Mouse (Mus musculus): ENCODE measurements around the gene Olfr459. TPM values are rescaled to one million over a fixed set of nuclear protein-coding genes. Genes with fewer than 3 reads are reported as not detected.

Olfr459 gene
- polyA plus RNA-seq, 1 experiment: not detected

- no peaks in the 10 kb centered on the region for H3K9me3 ChIP-seq (replicated peaks; ENCODE audit: control insufficient read depth, insufficient read depth, low read length, poor library complexity, severe bottlenecking)
- TF ChIP-seq EP300 (IDR thresholded peaks at IDR 0.05; ENCODE audit: insufficient read depth, low read depth, low read length) (no peak), POLR2A (IDR thresholded peaks at IDR 0.05; ENCODE audit: insufficient read depth, low read length) (no peak), CTCF (IDR thresholded peaks at IDR 0.05; ENCODE audit: low read depth, low read length) (no peak)
Measured at GRCm38 (mm10) chr6:41744664-41745392, 30.1 kb downstream of the Olfr459 start.

GRCm38 (mm10) chr6:41741101-41741500 lies 33.9 kb downstream of the Olfr459 start:
- Histone ChIP-seq H3K9ac (ENCODE audit: low read depth, poor library complexity, severe bottlenecking) (no peak overlapping the region), H3K27ac (ENCODE audit: insufficient read depth, low read length) (no peak overlapping the region), H3K4me1 (ENCODE audit: control insufficient read depth, insufficient read depth, low read length) (no peaks in the 10 kb centered on the region), H3K4me3 (ENCODE audit: low read depth, low read length) (no peak overlapping the region), H3K36me3 (ENCODE audit: control insufficient read depth, insufficient read depth, low read length, poor library complexity, severe bottlenecking) (no peaks in the 10 kb centered on the region), H3K27me3 (ENCODE audit: control insufficient read depth, insufficient read depth, low read length, poor library complexity, severe bottlenecking) (no peaks in the 10 kb centered on the region), H3K9me3 (replicated peaks; ENCODE audit: control insufficient read depth, insufficient read depth, low read length, poor library complexity, severe bottlenecking) (no peaks in the 10 kb centered on the region)
- no peak for TF ChIP-seq POLR2A (IDR thresholded peaks at IDR 0.05; ENCODE audit: insufficient read depth, low read length)
- TF ChIP-seq EP300 (IDR thresholded peaks at IDR 0.05; ENCODE audit: insufficient read depth, low read depth, low read length): no peak
- TF ChIP-seq CTCF (IDR thresholded peaks at IDR 0.05; ENCODE audit: low read depth, low read length): no peak

More at GRCm38 (mm10) chr6:41744664-41745392, 30.1 kb downstream of the Olfr459 start:
- Histone ChIP-seq H3K27me3 (ENCODE audit: control insufficient read depth, insufficient read depth, low read length, poor library complexity, severe bottlenecking) (no peaks in the 10 kb centered on the region), H3K4me1 (ENCODE audit: control insufficient read depth, insufficient read depth, low read length) (no peaks in the 10 kb centered on the region), H3K4me3 (ENCODE audit: low read depth, low read length) (no peak overlapping the region), H3K9ac (ENCODE audit: low read depth, poor library complexity, severe bottlenecking) (no peak overlapping the region), H3K27ac (ENCODE audit: insufficient read depth, low read length) (no peak overlapping the region), H3K36me3 (ENCODE audit: control insufficient read depth, insufficient read depth, low read length, poor library complexity, severe bottlenecking) (no peaks in the 10 kb centered on the region)

GRCm38 (mm10) chr6:41734719-41735470 lies 40.1 kb downstream of the Olfr459 start:
- no peaks in the 10 kb centered on the region for H3K9me3 ChIP-seq (replicated peaks; ENCODE audit: control insufficient read depth, insufficient read depth, low read length, poor library complexity, severe bottlenecking)
- no peaks in the 10 kb centered on the region for H3K36me3 ChIP-seq (ENCODE audit: control insufficient read depth, insufficient read depth, low read length, poor library complexity, severe bottlenecking)
- H3K27ac ChIP-seq (ENCODE audit: insufficient read depth, low read length): no peak overlapping the region
- no peaks in the 10 kb centered on the region for H3K27me3 ChIP-seq (ENCODE audit: control insufficient read depth, insufficient read depth, low read length, poor library complexity, severe bottlenecking)
- TF ChIP-seq CTCF (IDR thresholded peaks at IDR 0.05; ENCODE audit: low read depth, low read length): no peak
- TF ChIP-seq EP300 (IDR thresholded peaks at IDR 0.05; ENCODE audit: insufficient read depth, low read depth, low read length): no peak
- no peak for TF ChIP-seq POLR2A (IDR thresholded peaks at IDR 0.05; ENCODE audit: insufficient read depth, low read length)
- no peak overlapping the region for H3K9ac ChIP-seq (ENCODE audit: low read depth, poor library complexity, severe bottlenecking)
- no peaks in the 10 kb centered on the region for H3K4me1 ChIP-seq (ENCODE audit: control insufficient read depth, insufficient read depth, low read length)
- no peak overlapping the region for H3K4me3 ChIP-seq (ENCODE audit: low read depth, low read length)

GRCm38 (mm10) chr6:41727989-41728609 lies 46.9 kb downstream of the Olfr459 start:
- no peaks in the 10 kb centered on the region for H3K36me3 ChIP-seq (ENCODE audit: control insufficient read depth, insufficient read depth, low read length, poor library complexity, severe bottlenecking)
- H3K4me3 ChIP-seq (ENCODE audit: low read depth, low read length): no peak overlapping the region
- H3K4me1 ChIP-seq (ENCODE audit: control insufficient read depth, insufficient read depth, low read length): no peaks in the 10 kb centered on the region
- H3K9ac ChIP-seq (ENCODE audit: low read depth, poor library complexity, severe bottlenecking): no peak overlapping the region
- H3K27me3 ChIP-seq (ENCODE audit: control insufficient read depth, insufficient read depth, low read length, poor library complexity, severe bottlenecking): no peaks in the 10 kb centered on the region
- H3K27ac ChIP-seq (ENCODE audit: insufficient read depth, low read length): no peak overlapping the region
- no peaks in the 10 kb centered on the region for H3K9me3 ChIP-seq (replicated peaks; ENCODE audit: control insufficient read depth, insufficient read depth, low read length, poor library complexity, severe bottlenecking)
- TF ChIP-seq CTCF (IDR thresholded peaks at IDR 0.05; ENCODE audit: low read depth, low read length) (no peak), EP300 (IDR thresholded peaks at IDR 0.05; ENCODE audit: insufficient read depth, low read depth, low read length) (no peak)

GRCm38 (mm10) chr6:41721430-41721829 lies 53.5 kb downstream of the Olfr459 start:
- TF ChIP-seq POLR2A (IDR thresholded peaks at IDR 0.05; ENCODE audit: insufficient read depth, low read length): no peak
- TF ChIP-seq CTCF (IDR thresholded peaks at IDR 0.05; ENCODE audit: low read depth, low read length): no peak
- TF ChIP-seq EP300 (IDR thresholded peaks at IDR 0.05; ENCODE audit: insufficient read depth, low read depth, low read length): no peak
- H3K9ac ChIP-seq (ENCODE audit: low read depth, poor library complexity, severe bottlenecking): no peak overlapping the region
- no peak overlapping the region for H3K4me3 ChIP-seq (ENCODE audit: low read depth, low read length)
- no peaks in the 10 kb centered on the region for H3K9me3 ChIP-seq (replicated peaks; ENCODE audit: control insufficient read depth, insufficient read depth, low read length, poor library complexity, severe bottlenecking)
- no peaks in the 10 kb centered on the region for H3K4me1 ChIP-seq (ENCODE audit: control insufficient read depth, insufficient read depth, low read length)
- no peaks in the 10 kb centered on the region for H3K36me3 ChIP-seq (ENCODE audit: control insufficient read depth, insufficient read depth, low read length, poor library complexity, severe bottlenecking)
- no peak overlapping the region for H3K27ac ChIP-seq (ENCODE audit: insufficient read depth, low read length)
- H3K27me3 ChIP-seq (ENCODE audit: control insufficient read depth, insufficient read depth, low read length, poor library complexity, severe bottlenecking): no peaks in the 10 kb centered on the region

Other genes with a start within 250 kb of the Olfr459 start
- 4.0 and 5.7 TPM in 2 replicates for gene Ephb6, start 169.7 kb downstream of the Olfr459 start, polyA plus RNA-seq (2011; ENCODE audit: insufficient read depth, insufficient read length, low read depth, missing spikeins)
- not detected in 2 replicates for gene Trpv6, start 138.8 kb downstream of the Olfr459 start, polyA plus RNA-seq (2011; ENCODE audit: insufficient read depth, insufficient read length, low read depth, missing spikeins)
- gene Trpv5, start 94.4 kb downstream of the Olfr459 start, polyA plus RNA-seq (2011; ENCODE audit: insufficient read depth, insufficient read length, low read depth, missing spikeins): 0.18 TPM in 1 of 2 replicates, not detected in the other
- gene Llcfc1, start 90.7 kb downstream of the Olfr459 start, polyA plus RNA-seq (2011; ENCODE audit: insufficient read depth, insufficient read length, low read depth, missing spikeins): not detected in 2 replicates
- not detected in 2 replicates for gene Kel, start 70.8 kb downstream of the Olfr459 start, polyA plus RNA-seq (2011; ENCODE audit: insufficient read depth, insufficient read length, low read depth, missing spikeins)
- gene Pip, start 72.4 kb upstream of the Olfr459 start, polyA plus RNA-seq (2011; ENCODE audit: insufficient read depth, insufficient read length, low read depth, missing spikeins): not detected in 2 replicates
- not detected in 2 replicates for gene Sval2, start 77.8 kb upstream of the Olfr459 start, polyA plus RNA-seq (2011; ENCODE audit: insufficient read depth, insufficient read length, low read depth, missing spikeins)
- gene Sval1, start 176.5 kb upstream of the Olfr459 start, polyA plus RNA-seq (2011; ENCODE audit: insufficient read depth, insufficient read length, low read depth, missing spikeins): not detected in 2 replicates
- not detected in 2 replicates for gene Sval3, start 193.0 kb upstream of the Olfr459 start, polyA plus RNA-seq (2011; ENCODE audit: insufficient read depth, insufficient read length, low read depth, missing spikeins)

Measured in ES-Bruce4 (cell line).